Mouse (Mus musculus) hindbrain, embryonic 16.5 days (tissue): ENCODE data around the gene Macf1. TPM values are rescaled to one million over a fixed set of nuclear protein-coding genes. Genes with fewer than 3 reads are reported as not detected.

Experiments used
- ATAC-seq: fragments of 200-750 bp; cut with Nextera tagmentation; 2 replicates; pipeline ENCODE4 v1.8.0; 2017; ENCODE audit warnings: moderate TSS enrichment, moderate library complexity
- H3K27ac ChIP-seq: fragments of 300-500 bp; sonication (generic); 2 replicates; pipeline ENCODE4 v1.5.1; 2014; ENCODE audit warnings: low read depth, mild to moderate bottlenecking, control low read depth, low read length, moderate library complexity
- H3K27me3 ChIP-seq: fragments of 300-500 bp; sonication (generic); replicated peaks from 2 replicates; pipeline ENCODE4 v1.6.1; 2014; ENCODE audit warnings: low read length; ENCODE audit not compliant: control insufficient read depth, insufficient read depth
- H3K36me3 ChIP-seq: fragments of 300-500 bp; sonication (generic); 2 replicates; pipeline ENCODE4 v1.6.1; 2014; ENCODE audit warnings: mild to moderate bottlenecking, low read length, moderate library complexity, mixed read lengths; ENCODE audit not compliant: control insufficient read depth, insufficient read depth
- H3K4me1 ChIP-seq: fragments of 300-500 bp; sonication (generic); 2 replicates; pipeline ENCODE4 v1.6.1; 2014; ENCODE audit warnings: low read depth, low read length; ENCODE audit not compliant: control insufficient read depth, insufficient read depth
- H3K4me2 ChIP-seq: fragments of 300-500 bp; sonication (generic); 2 replicates; pipeline ENCODE4 v1.6.1; 2014; ENCODE audit warnings: mild to moderate bottlenecking, low read length, control low read depth, moderate library complexity
- H3K4me3 ChIP-seq: fragments of 300-500 bp; sonication (generic); 2 replicates; pipeline ENCODE4 v1.5.1; 2014; ENCODE audit warnings: mild to moderate bottlenecking, low read length, control low read depth, moderate library complexity
- H3K9ac ChIP-seq: fragments of 300-500 bp; sonication (generic); 2 replicates; pipeline ENCODE4 v1.6.1; 2014; ENCODE audit warnings: low read depth, mild to moderate bottlenecking, control low read depth, low read length, moderate library complexity
- H3K9me3 ChIP-seq: fragments of 300-500 bp; sonication (generic); 2 replicates; pipeline ENCODE4 v1.6.1; 2014; ENCODE audit warnings: mild to moderate bottlenecking, low read length, moderate library complexity; ENCODE audit not compliant: control insufficient read depth
- WGBS: fragments of 180-500 bp; shearing (Covaris S2); extraction: QIAGEN DNeasy Blood & Tissue Kit; methylation state at CpG from one replicate; pipeline ENCODE4 v1.1.7; 2014; 5-methylcytosine and 5-hydroxymethylcytosine counted together
- polyA plus RNA-seq: library from polyadenylated mRNA; unstranded; fragments of >200 nt; fragmentation: Nextera tagmentation; extraction: Ambion mirVana; gene quantifications from 2 replicates; pipeline ENCODE4 v1.2.1, GENCODE M21; 2015

The Macf1 gene
- polyA plus RNA-seq, 1 experiment from 2014 or later: 61.0 TPM

- H3K9ac ChIP-seq: no peak overlapping the region
- ATAC-seq: no peak
- H3K4me1 ChIP-seq: peaks cover 14% of the 10 kb centered on the region
- H3K4me2 ChIP-seq: no peak overlapping the region
- 40% methylated on average over 3 of the region's 3 CpGs for WGBS
- H3K4me3 ChIP-seq: no peak overlapping the region
- H3K27ac ChIP-seq: peak overlapping the region; percentile 8; the same call in 1 of the 2 replicates
- no peaks in the 10 kb centered on the region for H3K36me3 ChIP-seq
- no peaks in the 10 kb centered on the region for H3K9me3 ChIP-seq
- H3K27me3 ChIP-seq: no peaks in the 10 kb centered on the region
Observed at GRCm38 (mm10) chr4:123584720-123585093, 99.5 kb downstream of the Macf1 start.

- no peaks in the 10 kb centered on the region for H3K27me3 ChIP-seq
- H3K9ac ChIP-seq: no peak overlapping the region
- H3K9me3 ChIP-seq: no peaks in the 10 kb centered on the region
- H3K36me3 ChIP-seq: no peaks in the 10 kb centered on the region
- peaks cover 13% of the 10 kb centered on the region for H3K4me1 ChIP-seq
- whole genome bisulfite sequencing: 32% methylated on average over 8 of the region's 8 CpGs
- no peak overlapping the region for H3K4me3 ChIP-seq
- H3K27ac ChIP-seq: peak overlapping the region; percentile 8; the same call in 1 of the 2 replicates
- H3K4me2 ChIP-seq: no peak overlapping the region
- ATAC-seq: 0 out of 2 replicates have a peak, but pooled peaks have one; percentile 3
Observed at GRCm38 (mm10) chr4:123584084-123584719, 100.0 kb downstream of the Macf1 start.

- Histone ChIP-seq H3K4me3 (no peak overlapping the region), H3K36me3 (no peaks in the 10 kb centered on the region), H3K27ac (no peak overlapping the region), H3K9ac (no peak overlapping the region), H3K4me1 (peaks cover 8% of the 10 kb centered on the region), H3K9me3 (no peaks in the 10 kb centered on the region), H3K4me2 (no peak overlapping the region), H3K27me3 (no peaks in the 10 kb centered on the region)
- 81% methylated on average over 2 of the region's 2 CpGs for WGBS
- ATAC-seq: no peak
Observed at GRCm38 (mm10) chr4:123577469-123578088, 106.6 kb downstream of the Macf1 start.

GRCm38 (mm10) chr4:123572434-123573336 is 111.5 kb downstream of the Macf1 start:
- H3K4me3 ChIP-seq: 0 out of 2 replicates have a peak overlapping the region, but pooled peaks have one; percentile 3
- peak overlapping the region; percentile 24; the same call in 1 of the 2 replicates for H3K9ac ChIP-seq

GRCm38 (mm10) chr4:123571869-123572268 is 112.3 kb downstream of the Macf1 start:
- Histone ChIP-seq H3K36me3 (no peaks in the 10 kb centered on the region), H3K4me3 (no peak overlapping the region), H3K27ac (peak overlapping the region; percentile 29; the same call in 1 of the 2 replicates), H3K4me1 (peaks cover 20% of the 10 kb centered on the region), H3K27me3 (no peaks in the 10 kb centered on the region), H3K9me3 (no peaks in the 10 kb centered on the region), H3K9ac (no peak overlapping the region), H3K4me2 (no peak overlapping the region)
- no peak for ATAC-seq
- 15% methylated on average over 7 of the region's 7 CpGs for WGBS

More at GRCm38 (mm10) chr4:123572434-123573336, 111.5 kb downstream of the Macf1 start:
- H3K27me3 ChIP-seq: no peaks in the 10 kb centered on the region
- peaks cover 20% of the 10 kb centered on the region for H3K4me1 ChIP-seq
- no peaks in the 10 kb centered on the region for H3K9me3 ChIP-seq
- WGBS: 10% methylated on average over 11 of the region's 11 CpGs
- peak overlapping the region; percentile 30 for H3K4me2 ChIP-seq
- no peaks in the 10 kb centered on the region for H3K36me3 ChIP-seq
- H3K27ac ChIP-seq: peak overlapping the region; percentile 52
- peak; percentile 77 for ATAC-seq

GRCm38 (mm10) chr4:123565291-123565861 is 118.8 kb downstream of the Macf1 start:
- Histone ChIP-seq H3K36me3 (no peaks in the 10 kb centered on the region), H3K4me3 (no peak overlapping the region), H3K27ac (no peak overlapping the region), H3K27me3 (no peaks in the 10 kb centered on the region), H3K9ac (no peak overlapping the region), H3K4me2 (no peak overlapping the region), H3K4me1 (peaks cover 10% of the 10 kb centered on the region; the same call in 1 of the 2 replicates), H3K9me3 (no peaks in the 10 kb centered on the region)
- peak; percentile 26; the same call in 1 of the 2 replicates for ATAC-seq
- WGBS: 49% methylated on average over 7 of the region's 7 CpGs

- Histone ChIP-seq H3K4me2 (no peak overlapping the region), H3K9me3 (no peaks in the 10 kb centered on the region), H3K4me1 (peaks cover 10% of the 10 kb centered on the region; the same call in 1 of the 2 replicates), H3K9ac (no peak overlapping the region), H3K27ac (no peak overlapping the region; the same call in 1 of the 2 replicates), H3K27me3 (no peaks in the 10 kb centered on the region), H3K36me3 (no peaks in the 10 kb centered on the region), H3K4me3 (no peak overlapping the region)
- no peak for ATAC-seq
- 86% methylated on average over 6 of the region's 6 CpGs for WGBS
Observed at GRCm38 (mm10) chr4:123564051-123564791, 119.9 kb downstream of the Macf1 start.

- ATAC-seq: no peak
- Histone ChIP-seq H3K9me3 (no peaks in the 10 kb centered on the region), H3K9ac (no peak overlapping the region), H3K27me3 (no peaks in the 10 kb centered on the region), H3K4me2 (no peak overlapping the region), H3K4me3 (no peak overlapping the region), H3K4me1 (peaks cover 10% of the 10 kb centered on the region; the same call in 1 of the 2 replicates), H3K36me3 (no peaks in the 10 kb centered on the region), H3K27ac (no peak overlapping the region)
- WGBS: 84% methylated on average over 3 of the region's 3 CpGs
Observed at GRCm38 (mm10) chr4:123562177-123562815, 121.9 kb downstream of the Macf1 start.
